Mouse (Mus musculus) megakaryocyte, embryonic 14.5 days (primary cell): Measurements from ENCODE around the gene Setd1a. TPM values are rescaled to one million over a fixed set of nuclear protein-coding genes. Genes with fewer than 3 reads are reported as not detected.
A peak's percentile ranks its signal among the peaks of the same experiment; 100 is the strongest.

ENCODE experiments used
- H3K27me3 ChIP-seq: replicated peaks from 2 replicates; pipeline ENCODE3; 2012; ENCODE audit warnings: inconsistent platforms
- H3K36me3 ChIP-seq: replicated peaks from 2 replicates; pipeline ENCODE3; 2012; ENCODE audit warnings: low read length, inconsistent platforms, mixed read lengths
- H3K4me1 ChIP-seq: 2 replicates; pipeline ENCODE4 v1.6.1; 2012; ENCODE audit warnings: inconsistent platforms
- H3K4me3 ChIP-seq: replicated peaks from 2 replicates; pipeline ENCODE3; 2012; ENCODE audit warnings: moderate library complexity, mild to moderate bottlenecking, inconsistent platforms
- H3K9me3 ChIP-seq: 2 replicates; pipeline ENCODE4 v1.6.1; 2012; ENCODE audit warnings: inconsistent platforms
- FLI1 ChIP-seq: IDR thresholded peaks from 2 replicates; pipeline ENCODE4 v1.6.1; 2012; ENCODE audit warnings: low read length, inconsistent platforms, mixed read lengths
- GATA1 ChIP-seq: IDR thresholded peaks from 3 replicates; pipeline ENCODE4 v1.6.1; 2012; ENCODE audit warnings: mixed read lengths, low read length, inconsistent platforms, borderline replicate concordance
- polyA plus RNA-seq: library from polyadenylated mRNA; stranded (reverse); fragments of >175 nt; gene quantifications from 2 replicates; pipeline ENCODE4 v1.2.3, GENCODE M21; 2012; ENCODE audit warnings: low replicate concordance; ENCODE audit not compliant: insufficient read depth

Gene Setd1a
- polyA plus RNA-seq, 1 experiment, result 32.9 TPM

- no peak for TF ChIP-seq GATA1
- no peak for TF ChIP-seq FLI1
- Histone ChIP-seq H3K27me3 (no peaks in the 10 kb centered on the region), H3K4me1 (peaks cover 31% of the 10 kb centered on the region), H3K9me3 (no peaks in the 10 kb centered on the region), H3K4me3 (no peak overlapping the region), H3K36me3 (peaks cover 55% of the 10 kb centered on the region)
Measured at GRCm38 (mm10) chr7:127747559-127748234, 28.8 kb upstream of the Setd1a start.

- H3K9me3 ChIP-seq, result no peaks in the 10 kb centered on the region
- TF ChIP-seq GATA1, result no peak
- no peak for TF ChIP-seq FLI1
- H3K27me3 ChIP-seq, result no peaks in the 10 kb centered on the region
- H3K36me3 ChIP-seq, result peaks cover 60% of the 10 kb centered on the region
- H3K4me1 ChIP-seq, result peaks cover 36% of the 10 kb centered on the region
- H3K4me3 ChIP-seq, result no peak overlapping the region
Measured at GRCm38 (mm10) chr7:127748235-127748560, 28.3 kb upstream of the Setd1a start.

- Histone ChIP-seq H3K9me3 (no peaks in the 10 kb centered on the region), H3K4me3 (no peak overlapping the region), H3K36me3 (peaks cover 83% of the 10 kb centered on the region), H3K27me3 (no peaks in the 10 kb centered on the region), H3K4me1 (peaks cover 35% of the 10 kb centered on the region)
- TF ChIP-seq GATA1 (no peak), FLI1 (no peak)
Measured at GRCm38 (mm10) chr7:127750131-127751127, 26.0 kb upstream of the Setd1a start.

GRCm38 (mm10) chr7:127751619-127752018, 24.9 kb upstream of the Setd1a start:
- Histone ChIP-seq H3K27me3 (no peaks in the 10 kb centered on the region), H3K4me1 (peaks cover 42% of the 10 kb centered on the region), H3K9me3 (no peaks in the 10 kb centered on the region), H3K36me3 (peaks cover 94% of the 10 kb centered on the region), H3K4me3 (no peak overlapping the region)
- no peak for TF ChIP-seq GATA1
- no peak for TF ChIP-seq FLI1

GRCm38 (mm10) chr7:127752069-127752468, 24.4 kb upstream of the Setd1a start:
- H3K27me3 ChIP-seq, result no peaks in the 10 kb centered on the region
- H3K4me3 ChIP-seq, result no peak overlapping the region
- TF ChIP-seq GATA1 (no peak), FLI1 (no peak)
- H3K36me3 ChIP-seq, result peaks cover 99% of the 10 kb centered on the region
- H3K9me3 ChIP-seq, result no peaks in the 10 kb centered on the region
- peaks cover 39% of the 10 kb centered on the region for H3K4me1 ChIP-seq

GRCm38 (mm10) chr7:127753158-127753557, 23.3 kb upstream of the Setd1a start:
- H3K4me3 ChIP-seq, result no peak overlapping the region
- peaks cover 100% of the 10 kb centered on the region for H3K36me3 ChIP-seq
- TF ChIP-seq GATA1 (no peak), FLI1 (no peak)
- H3K4me1 ChIP-seq, result peaks cover 28% of the 10 kb centered on the region
- no peaks in the 10 kb centered on the region for H3K27me3 ChIP-seq
- no peaks in the 10 kb centered on the region for H3K9me3 ChIP-seq

- peaks cover 100% of the 10 kb centered on the region for H3K36me3 ChIP-seq
- H3K27me3 ChIP-seq, result no peaks in the 10 kb centered on the region
- H3K9me3 ChIP-seq, result no peaks in the 10 kb centered on the region
- no peak for TF ChIP-seq GATA1
- no peak for TF ChIP-seq FLI1
- H3K4me1 ChIP-seq, result peaks cover 27% of the 10 kb centered on the region
- H3K4me3 ChIP-seq, result no peak overlapping the region
Measured at GRCm38 (mm10) chr7:127753741-127754140, 22.7 kb upstream of the Setd1a start.

- Histone ChIP-seq H3K4me3 (peak overlapping the region; percentile 16), H3K4me1 (peaks cover 21% of the 10 kb centered on the region), H3K36me3 (peaks cover 86% of the 10 kb centered on the region), H3K9me3 (no peaks in the 10 kb centered on the region), H3K27me3 (no peaks in the 10 kb centered on the region)
- TF ChIP-seq GATA1, result no peak
- no peak for TF ChIP-seq FLI1
Measured at GRCm38 (mm10) chr7:127759716-127760115, 16.8 kb upstream of the Setd1a start.

- Histone ChIP-seq H3K36me3 (peaks cover 86% of the 10 kb centered on the region), H3K27me3 (no peaks in the 10 kb centered on the region)
- TF ChIP-seq GATA1 (no peak), FLI1 (no peak)
Measured at GRCm38 (mm10) chr7:127760478-127760877, 16.0 kb upstream of the Setd1a start.

GRCm38 (mm10) chr7:127761026-127761425, 15.4 kb upstream of the Setd1a start:
- Histone ChIP-seq H3K4me3 (no peak overlapping the region), H3K27me3 (no peaks in the 10 kb centered on the region), H3K36me3 (peaks cover 86% of the 10 kb centered on the region), H3K9me3 (no peaks in the 10 kb centered on the region), H3K4me1 (peaks cover 18% of the 10 kb centered on the region)
- no peak for TF ChIP-seq FLI1
- TF ChIP-seq GATA1, result no peak

More at GRCm38 (mm10) chr7:127760478-127760877, 16.0 kb upstream of the Setd1a start:
- Histone ChIP-seq H3K4me3 (no peak overlapping the region), H3K9me3 (no peaks in the 10 kb centered on the region), H3K4me1 (peaks cover 21% of the 10 kb centered on the region)
